25 mouse cellular contexts compared by ENCODE assay signal in the genomic region with DNA sequence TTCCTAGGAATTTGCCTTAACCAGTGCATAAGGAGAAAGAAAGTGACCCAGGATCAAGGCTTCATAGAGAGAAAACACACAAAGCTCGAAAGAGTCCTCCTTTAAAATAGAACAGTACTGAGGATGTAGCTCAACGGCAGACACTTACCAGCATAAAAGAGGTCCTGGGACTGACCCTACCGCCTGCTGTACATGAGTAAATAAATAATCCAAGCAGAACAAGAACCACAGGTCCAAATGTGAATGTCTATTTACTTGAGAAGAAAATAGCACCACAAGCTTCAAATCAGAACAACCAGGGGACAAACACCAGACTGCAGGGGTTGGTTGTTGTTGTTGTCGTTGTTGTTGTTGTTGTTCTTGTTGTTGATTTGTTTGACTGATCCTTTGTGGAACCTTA.
A peak's percentile ranks its signal among the peaks of the same experiment; 100 is the strongest.
DNase-seq lines count a peak whose midpoint lies in the region; ATAC-seq lines count a peak whose summit lies in the region.
"Had no signal": no experiment of that assay in that cellular context is flagged by ENCODE, and none has a peak within 500 bp of the region (broad histone marks: within the 10 kb centered on the region; RNA-seq: fewer than 3 reads in every experiment).

No protein-coding gene starts in this region.

- H3K27ac ChIP-seq in kidney, embryonic 15.5 days = no peak overlapping the region
- H3K27ac ChIP-seq in kidney, embryonic 16.5 days (ENCODE audit: low read length) = no peak overlapping the region
- H3K27ac ChIP-seq in hindbrain, embryonic 16.5 days (ENCODE audit: low read depth, low read length) = no peak overlapping the region
- H3K27ac ChIP-seq: heart, embryonic 15.5 days; hindbrain, embryonic 10.5 days; hindbrain, embryonic 13.5 days; hindbrain, postnatal 0 days had no signal

- no peak overlapping the region for H3K4me2 ChIP-seq in kidney, embryonic 15.5 days
- no peak overlapping the region for H3K4me2 ChIP-seq in kidney, embryonic 16.5 days (replicated peaks; ENCODE audit: low read depth, low read length)
- no peak overlapping the region for H3K4me2 ChIP-seq in hindbrain, embryonic 16.5 days (ENCODE audit: low read length)
- H3K4me2 ChIP-seq: heart, embryonic 12.5 days; heart, embryonic 15.5 days; hindbrain, embryonic 13.5 days had no signal

- H3K9ac ChIP-seq in kidney, embryonic 15.5 days = no peak overlapping the region
- no peak overlapping the region for H3K9ac ChIP-seq in kidney, embryonic 16.5 days (replicated peaks; ENCODE audit: low read length)
- H3K9ac ChIP-seq in hindbrain, embryonic 16.5 days (ENCODE audit: low read depth, low read length) = no peak overlapping the region
- H3K9ac ChIP-seq: forebrain, postnatal 0 days; heart, embryonic 12.5 days; heart, embryonic 15.5 days; hindbrain, embryonic 13.5 days had no signal

- no peaks in the 10 kb centered on the region for H3K27me3 ChIP-seq in kidney, embryonic 15.5 days
- H3K27me3 ChIP-seq in kidney, embryonic 16.5 days (ENCODE audit: insufficient read depth, low read length) = no peaks in the 10 kb centered on the region
- H3K27me3 ChIP-seq in hindbrain, embryonic 16.5 days (replicated peaks; ENCODE audit: control insufficient read depth, insufficient read depth, low read length) = no peaks in the 10 kb centered on the region
- H3K27me3 ChIP-seq: CH12.LX; heart, embryonic 12.5 days; heart, embryonic 15.5 days; hindbrain, embryonic 13.5 days; Patski had no signal

- ATAC-seq in kidney, embryonic 15.5 days (replicated peaks; ENCODE audit: low FRiP score) = no peak
- peak; percentile 81; the same call in 1 of the 2 replicates for ATAC-seq in kidney, embryonic 16.5 days (ENCODE audit: low FRiP score, low TSS enrichment)
- no peak for ATAC-seq in hindbrain, embryonic 16.5 days
- ATAC-seq: forebrain, embryonic 14.5 days; forebrain, postnatal 0 days; hindbrain, postnatal 0 days; Patski had no signal

- WGBS in kidney, embryonic 15.5 days = 69% methylated on average over 4 of the region's 4 CpGs
- WGBS in kidney, embryonic 16.5 days = 61% methylated on average over 4 of the region's 4 CpGs
- WGBS in hindbrain, embryonic 16.5 days = 59% methylated on average over 4 of the region's 4 CpGs

- no peak overlapping the region for H3K4me3 ChIP-seq in kidney, embryonic 15.5 days (replicated peaks)
- no peak overlapping the region for H3K4me3 ChIP-seq in kidney, embryonic 16.5 days (ENCODE audit: low read length)
- H3K4me3 ChIP-seq in hindbrain, embryonic 16.5 days (ENCODE audit: low read length) = no peak overlapping the region
- H3K4me3 ChIP-seq: heart, embryonic 12.5 days; heart, embryonic 15.5 days; hindbrain, embryonic 10.5 days; hindbrain, embryonic 13.5 days had no signal

- H3K4me1 ChIP-seq in kidney, embryonic 15.5 days = no peaks in the 10 kb centered on the region
- H3K4me1 ChIP-seq in kidney, embryonic 16.5 days (ENCODE audit: insufficient read depth, low read length) = no peaks in the 10 kb centered on the region
- H3K4me1 ChIP-seq in hindbrain, embryonic 16.5 days (ENCODE audit: control insufficient read depth, insufficient read depth, low read depth, low read length) = no peaks in the 10 kb centered on the region
- H3K4me1 ChIP-seq: heart, embryonic 12.5 days; heart, embryonic 15.5 days; hindbrain, embryonic 10.5 days; hindbrain, embryonic 13.5 days had no signal

- H3K36me3 ChIP-seq in kidney, embryonic 15.5 days = no peaks in the 10 kb centered on the region
- H3K36me3 ChIP-seq in kidney, embryonic 16.5 days (ENCODE audit: insufficient read depth, low read length) = no peaks in the 10 kb centered on the region
- H3K36me3 ChIP-seq in hindbrain, embryonic 16.5 days (ENCODE audit: control insufficient read depth, insufficient read depth, low read length) = no peaks in the 10 kb centered on the region
- H3K36me3 ChIP-seq: G1E; heart, embryonic 12.5 days; heart, embryonic 15.5 days; hindbrain, embryonic 10.5 days; hindbrain, embryonic 13.5 days had no signal

- peak; percentile 21 for DNase-seq in kidney, adult 18-20 months
- DNase-seq in kidney, postnatal 25 days = peak; percentile 9 to 41
- no peak for DNase-seq in frontal cortex, postnatal 10 days (ENCODE audit: low spot score in 2 of 2)
- DNase-seq in adrenal gland, postnatal 4 days (ENCODE audit: low spot score in 2 of 2) = no peak
- DNase-seq: B cell, adult 2 months; cerebellum, adult 11-12 months; cerebellum, adult 8-10 months; cerebellum, postnatal 10 days; forebrain, postnatal 0 days; gastrocnemius, postnatal 25 days; heart, adult 18-20 months; heart, postnatal 10 days; heart, postnatal 36 days had no signal

- H3K9me3 ChIP-seq in kidney, embryonic 15.5 days (replicated peaks) = no peaks in the 10 kb centered on the region
- no peaks in the 10 kb centered on the region for H3K9me3 ChIP-seq in kidney, embryonic 16.5 days (ENCODE audit: low read length)
- H3K9me3 ChIP-seq in hindbrain, embryonic 16.5 days (ENCODE audit: control insufficient read depth, low read length) = no peaks in the 10 kb centered on the region
- H3K9me3 ChIP-seq: G1E; heart, embryonic 12.5 days; heart, embryonic 15.5 days; hindbrain, embryonic 10.5 days; hindbrain, embryonic 13.5 days had no signal

Comparison
In these comparisons a context has a peak if more than half of its experiments do, and no peak if none do; other contexts are left out.
1. DNase-seq: peak in kidney, adult 18-20 months (single experiment) and kidney, postnatal 25 days (2 of 2); none in frontal cortex, postnatal 10 days (0 of 2) and adrenal gland, postnatal 4 days (0 of 2).